Mouse (Mus musculus): ENCODE data around the gene Il6st. TPM values are rescaled to one million over a fixed set of nuclear protein-coding genes. Genes with fewer than 3 reads are reported as not detected.

Il6st gene
- polyA plus RNA-seq, 1 experiment = 17.3 TPM

- H3K36me3 ChIP-seq (ENCODE audit: control insufficient read depth, insufficient read depth) = no peaks in the 10 kb centered on the region
- H3K27me3 ChIP-seq (ENCODE audit: control insufficient read depth, insufficient read depth, insufficient read length) = peaks cover 4% of the 10 kb centered on the region
- H3K79me2 ChIP-seq (ENCODE audit: control insufficient read depth, insufficient read depth) = no peaks in the 10 kb centered on the region
- no peak overlapping the region for H3K4me3 ChIP-seq (ENCODE audit: insufficient read depth, poor library complexity, severe bottlenecking)
- no peak overlapping the region for H3ac ChIP-seq (ENCODE audit: control insufficient read depth, insufficient read length, low read depth)
- no peak for TF ChIP-seq CTCF (IDR thresholded peaks at IDR 0.05; ENCODE audit: control insufficient read depth, insufficient read depth, insufficient read length)
- TF ChIP-seq FOSL1 (IDR thresholded peaks at IDR 0.05; ENCODE audit: insufficient read depth, low read length, poor library complexity, severe bottlenecking) = no peak
- TF ChIP-seq MAX (IDR thresholded peaks at IDR 0.05) = no peak
- TF ChIP-seq USF1 (IDR thresholded peaks at IDR 0.05; ENCODE audit: low read depth) = no peak
- no peak for TF ChIP-seq MYOD1 (IDR thresholded peaks at IDR 0.05; ENCODE audit: control insufficient read depth, insufficient read length, low read depth)
- no peak for TF ChIP-seq CEBPB (IDR thresholded peaks at IDR 0.05; ENCODE audit: low read depth)
- no peak for TF ChIP-seq MYOG (IDR thresholded peaks at IDR 0.05; ENCODE audit: control insufficient read depth, extremely low read depth, insufficient read length)
- H3K79me3 ChIP-seq (ENCODE audit: low read depth) = no peaks in the 10 kb centered on the region
Observed at GRCm38 (mm10) chr13:112523346-112523970, 59.6 kb downstream of the Il6st start.

- Histone ChIP-seq H3K27me3 (ENCODE audit: control insufficient read depth, insufficient read depth, insufficient read length) (no peaks in the 10 kb centered on the region), H3K79me3 (ENCODE audit: low read depth) (no peaks in the 10 kb centered on the region), H3K4me3 (ENCODE audit: insufficient read depth, poor library complexity, severe bottlenecking) (no peak overlapping the region), H3K79me2 (ENCODE audit: control insufficient read depth, insufficient read depth) (no peaks in the 10 kb centered on the region), H3K36me3 (ENCODE audit: control insufficient read depth, insufficient read depth) (no peaks in the 10 kb centered on the region), H3ac (ENCODE audit: control insufficient read depth, insufficient read length, low read depth) (no peak overlapping the region)
- TF ChIP-seq MYOD1 (IDR thresholded peaks at IDR 0.05; ENCODE audit: control insufficient read depth, insufficient read length, low read depth) = no peak
- no peak for TF ChIP-seq CTCF (IDR thresholded peaks at IDR 0.05; ENCODE audit: control insufficient read depth, insufficient read depth, insufficient read length)
- TF ChIP-seq USF1 (IDR thresholded peaks at IDR 0.05; ENCODE audit: low read depth) = no peak
- TF ChIP-seq CEBPB (IDR thresholded peaks at IDR 0.05; ENCODE audit: low read depth) = no peak
- no peak for TF ChIP-seq MYOG (IDR thresholded peaks at IDR 0.05; ENCODE audit: control insufficient read depth, extremely low read depth, insufficient read length)
- no peak for TF ChIP-seq FOSL1 (IDR thresholded peaks at IDR 0.05; ENCODE audit: insufficient read depth, low read length, poor library complexity, severe bottlenecking)
- TF ChIP-seq MAX (IDR thresholded peaks at IDR 0.05) = no peak
Observed at GRCm38 (mm10) chr13:112527186-112527585, 63.3 kb downstream of the Il6st start.

GRCm38 (mm10) chr13:112529893-112530292 is 66.0 kb downstream of the Il6st start:
- Histone ChIP-seq H3K27me3 (ENCODE audit: control insufficient read depth, insufficient read depth, insufficient read length) (no peaks in the 10 kb centered on the region), H3K79me3 (ENCODE audit: low read depth) (no peaks in the 10 kb centered on the region), H3K36me3 (ENCODE audit: control insufficient read depth, insufficient read depth) (no peaks in the 10 kb centered on the region), H3K79me2 (ENCODE audit: control insufficient read depth, insufficient read depth) (no peaks in the 10 kb centered on the region), H3K4me3 (ENCODE audit: insufficient read depth, poor library complexity, severe bottlenecking) (no peak overlapping the region), H3ac (ENCODE audit: control insufficient read depth, insufficient read length, low read depth) (no peak overlapping the region)
- TF ChIP-seq CEBPB (IDR thresholded peaks at IDR 0.05; ENCODE audit: low read depth) (peak; percentile 68), MAX (IDR thresholded peaks at IDR 0.05) (no peak), MYOG (IDR thresholded peaks at IDR 0.05; ENCODE audit: control insufficient read depth, extremely low read depth, insufficient read length) (no peak), CTCF (IDR thresholded peaks at IDR 0.05; ENCODE audit: control insufficient read depth, insufficient read depth, insufficient read length) (peak; percentile 61)

- no peaks in the 10 kb centered on the region for H3K27me3 ChIP-seq (ENCODE audit: control insufficient read depth, insufficient read depth, insufficient read length)
- TF ChIP-seq MYOG (IDR thresholded peaks at IDR 0.05; ENCODE audit: control insufficient read depth, extremely low read depth, insufficient read length) = no peak
- TF ChIP-seq FOSL1 (IDR thresholded peaks at IDR 0.05; ENCODE audit: insufficient read depth, low read length, poor library complexity, severe bottlenecking) = no peak
- no peak for TF ChIP-seq CTCF (IDR thresholded peaks at IDR 0.05; ENCODE audit: control insufficient read depth, insufficient read depth, insufficient read length)
- TF ChIP-seq MAX (IDR thresholded peaks at IDR 0.05) = no peak
- no peak for TF ChIP-seq CEBPB (IDR thresholded peaks at IDR 0.05; ENCODE audit: low read depth)
- TF ChIP-seq MYOD1 (IDR thresholded peaks at IDR 0.05; ENCODE audit: control insufficient read depth, insufficient read length, low read depth) = no peak
- TF ChIP-seq USF1 (IDR thresholded peaks at IDR 0.05; ENCODE audit: low read depth) = no peak
- H3K4me3 ChIP-seq (ENCODE audit: insufficient read depth, poor library complexity, severe bottlenecking) = no peak overlapping the region
- H3K36me3 ChIP-seq (ENCODE audit: control insufficient read depth, insufficient read depth) = no peaks in the 10 kb centered on the region
- no peak overlapping the region for H3ac ChIP-seq (ENCODE audit: control insufficient read depth, insufficient read length, low read depth)
- H3K79me3 ChIP-seq (ENCODE audit: low read depth) = no peaks in the 10 kb centered on the region
- H3K79me2 ChIP-seq (ENCODE audit: control insufficient read depth, insufficient read depth) = no peaks in the 10 kb centered on the region
Observed at GRCm38 (mm10) chr13:112532235-112532634, 68.4 kb downstream of the Il6st start.

- H3K79me2 ChIP-seq (ENCODE audit: control insufficient read depth, insufficient read depth) = no peaks in the 10 kb centered on the region
- H3K79me3 ChIP-seq (ENCODE audit: low read depth) = no peaks in the 10 kb centered on the region
- no peak overlapping the region for H3ac ChIP-seq (ENCODE audit: control insufficient read depth, insufficient read length, low read depth)
- H3K4me3 ChIP-seq (ENCODE audit: insufficient read depth, poor library complexity, severe bottlenecking) = no peak overlapping the region
- TF ChIP-seq CTCF (IDR thresholded peaks at IDR 0.05; ENCODE audit: control insufficient read depth, insufficient read depth, insufficient read length) (no peak), CEBPB (IDR thresholded peaks at IDR 0.05; ENCODE audit: low read depth) (no peak), MAX (IDR thresholded peaks at IDR 0.05) (no peak), MYOD1 (IDR thresholded peaks at IDR 0.05; ENCODE audit: control insufficient read depth, insufficient read length, low read depth) (no peak), MYOG (IDR thresholded peaks at IDR 0.05; ENCODE audit: control insufficient read depth, extremely low read depth, insufficient read length) (no peak), USF1 (IDR thresholded peaks at IDR 0.05; ENCODE audit: low read depth) (no peak), FOSL1 (IDR thresholded peaks at IDR 0.05; ENCODE audit: insufficient read depth, low read length, poor library complexity, severe bottlenecking) (no peak)
- H3K27me3 ChIP-seq (ENCODE audit: control insufficient read depth, insufficient read depth, insufficient read length) = no peaks in the 10 kb centered on the region
- H3K36me3 ChIP-seq (ENCODE audit: control insufficient read depth, insufficient read depth) = no peaks in the 10 kb centered on the region
Observed at GRCm38 (mm10) chr13:112533556-112533955, 69.7 kb downstream of the Il6st start.

- Histone ChIP-seq H3ac (ENCODE audit: control insufficient read depth, insufficient read length, low read depth) (no peak overlapping the region), H3K79me3 (ENCODE audit: low read depth) (no peaks in the 10 kb centered on the region), H3K79me2 (ENCODE audit: control insufficient read depth, insufficient read depth) (no peaks in the 10 kb centered on the region), H3K4me3 (ENCODE audit: insufficient read depth, poor library complexity, severe bottlenecking) (no peak overlapping the region), H3K36me3 (ENCODE audit: control insufficient read depth, insufficient read depth) (no peaks in the 10 kb centered on the region), H3K27me3 (ENCODE audit: control insufficient read depth, insufficient read depth, insufficient read length) (no peaks in the 10 kb centered on the region)
- TF ChIP-seq MYOG (IDR thresholded peaks at IDR 0.05; ENCODE audit: control insufficient read depth, extremely low read depth, insufficient read length) (no peak), FOSL1 (IDR thresholded peaks at IDR 0.05; ENCODE audit: insufficient read depth, low read length, poor library complexity, severe bottlenecking) (no peak), USF1 (IDR thresholded peaks at IDR 0.05; ENCODE audit: low read depth) (no peak), CEBPB (IDR thresholded peaks at IDR 0.05; ENCODE audit: low read depth) (no peak), MAX (IDR thresholded peaks at IDR 0.05) (no peak), MYOD1 (IDR thresholded peaks at IDR 0.05; ENCODE audit: control insufficient read depth, insufficient read length, low read depth) (no peak), CTCF (IDR thresholded peaks at IDR 0.05; ENCODE audit: control insufficient read depth, insufficient read depth, insufficient read length) (no peak)
Observed at GRCm38 (mm10) chr13:112536611-112537010, 72.7 kb downstream of the Il6st start.
